Mouse (Mus musculus) hindlimb bud, embryonic 11.5 days (tissue): ENCODE data around the gene Lrch4.
"Not testable (repeated sequence)": the region's sequence is repeated elsewhere in the genome, so short reads cannot be mapped to it uniquely, and the experiment has no call there.

Experiments used
- DNase-seq: peaks from one replicate; pipeline ENCODE4 v3.0.0-alpha.2; 2012; ENCODE audit warnings: low read depth, low spot score; ENCODE audit errors: extremely low spot score

Lrch4 gene

GRCm38 (mm10) chr5:137611245-137611602 is 17.7 kb upstream of the Lrch4 start:
- no peak for DNase-seq

DNA sequence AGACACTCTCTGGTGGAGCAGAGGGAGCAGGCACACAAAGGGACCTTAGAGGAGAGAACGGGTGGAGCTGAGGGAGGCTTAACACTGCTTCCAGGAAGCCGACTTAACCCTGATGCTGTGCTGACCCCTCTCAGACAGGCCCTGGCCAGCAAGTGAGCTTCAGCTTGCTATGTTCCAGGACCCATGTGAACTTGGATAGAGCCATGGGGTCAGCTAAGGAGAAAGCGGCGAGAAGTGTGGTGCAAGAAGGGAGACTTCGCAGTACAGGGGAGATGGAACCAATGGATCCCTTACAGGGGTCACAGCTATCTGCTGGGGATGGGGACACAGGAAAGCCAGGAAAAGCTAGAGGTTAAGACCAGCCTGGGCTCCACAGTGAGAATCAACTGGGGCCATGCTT is 15.8 kb upstream of the Lrch4 start:
- no peak for DNase-seq

DNA sequence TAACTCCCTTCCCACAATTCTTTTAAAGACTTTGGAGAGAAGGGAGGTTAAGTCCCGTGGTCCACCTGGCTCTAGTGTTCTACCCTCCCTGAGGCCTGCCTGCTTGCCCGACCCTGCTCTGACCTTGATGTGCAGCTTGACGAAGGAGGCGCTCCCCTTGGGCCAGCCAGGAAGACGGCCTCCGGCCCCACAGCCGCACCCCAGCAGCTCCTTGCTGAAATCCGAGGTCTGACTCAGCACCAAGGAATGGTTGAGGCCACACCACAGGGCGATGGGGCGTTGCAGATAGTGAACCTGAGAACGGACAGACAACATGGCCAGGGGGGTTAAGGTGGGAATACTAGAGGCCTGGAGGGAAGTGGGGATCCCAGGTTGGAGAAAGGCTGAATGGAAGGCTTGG is 15.4 kb upstream of the Lrch4 start, which contains the start of gene Pcolce:
Gene Pcolce (minus strand): TSS at position 235 of the 400 bp plus-strand sequence.
- DNase-seq, result no peak

- DNase-seq, result not testable (repeated sequence)
Measured at GRCm38 (mm10) chr5:137614921-137615320, 14.0 kb upstream of the Lrch4 start.

DNA sequence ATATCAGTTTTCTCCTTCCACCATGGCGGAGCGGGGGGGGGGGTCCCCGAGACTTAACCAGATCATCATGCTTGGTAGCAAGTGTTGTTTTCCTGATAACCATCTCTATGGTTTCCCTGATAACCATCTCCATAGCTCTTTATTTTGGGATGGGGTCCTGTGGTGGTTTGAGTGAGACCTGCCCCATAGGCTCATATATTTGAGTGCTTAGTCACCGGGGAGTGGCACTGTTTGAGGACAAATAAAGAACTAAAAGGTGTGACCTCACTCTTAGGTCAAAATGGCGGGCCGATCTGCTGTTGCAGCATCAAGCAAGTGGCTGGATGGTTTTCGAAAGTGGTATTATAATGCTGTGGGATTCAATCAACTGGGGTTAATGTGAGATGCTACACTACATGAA is 13.6 kb upstream of the Lrch4 start:
- no peak for DNase-seq

- DNase-seq, result no peak
Measured at GRCm38 (mm10) chr5:137623937-137624530, 4.9 kb upstream of the Lrch4 start.

DNA sequence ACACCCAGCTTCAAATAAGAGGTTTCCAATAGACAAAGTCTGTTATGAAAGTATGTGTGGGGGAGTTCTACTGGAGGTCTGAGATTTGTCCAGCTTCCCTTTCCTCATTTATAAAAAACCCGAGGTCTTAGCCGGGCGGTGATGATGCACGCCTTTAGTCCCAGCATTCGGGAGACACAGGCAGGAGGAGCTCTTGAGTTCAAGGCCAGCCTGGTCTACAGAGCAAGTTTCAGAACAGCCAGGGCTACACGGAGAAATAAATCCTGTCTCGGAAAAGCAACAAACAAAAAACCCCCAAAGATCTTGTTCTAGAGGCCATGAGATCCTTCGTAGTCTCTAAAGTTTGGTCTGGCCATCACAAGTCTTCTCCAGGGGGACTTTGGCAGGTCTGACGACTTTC is 930 bp upstream of the Lrch4 start:
- no peak for DNase-seq

DNA sequence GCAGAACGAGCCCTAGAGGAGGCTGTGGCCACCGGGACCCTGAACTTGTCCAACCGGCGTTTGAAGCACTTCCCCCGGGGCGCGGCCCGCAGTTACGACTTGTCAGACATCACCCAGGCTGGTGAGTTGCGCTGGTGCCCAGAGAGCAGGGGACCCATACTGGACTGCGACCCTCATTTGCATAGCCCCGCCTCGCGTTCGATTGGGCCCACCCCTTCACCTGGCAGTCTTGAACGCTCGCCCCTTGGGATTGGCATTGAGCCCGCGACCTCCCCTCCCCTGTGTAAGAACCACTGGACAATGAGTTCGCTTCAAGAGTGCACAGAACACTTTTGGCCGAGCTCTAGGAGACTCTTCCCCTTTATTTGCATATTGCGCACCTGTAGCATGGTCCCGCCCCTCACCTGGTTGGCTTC is 393 bp downstream of the Lrch4 start:
- no peak for DNase-seq

- DNase-seq, result no peak
Measured at GRCm38 (mm10) chr5:137629906-137630545, 1.1 kb downstream of the Lrch4 start.

GRCm38 (mm10) chr5:137630602-137631001 is 1.7 kb downstream of the Lrch4 start:
- DNase-seq, result no peak

- no peak for DNase-seq
Measured at GRCm38 (mm10) chr5:137631171-137631570, 2.2 kb downstream of the Lrch4 start.

DNA sequence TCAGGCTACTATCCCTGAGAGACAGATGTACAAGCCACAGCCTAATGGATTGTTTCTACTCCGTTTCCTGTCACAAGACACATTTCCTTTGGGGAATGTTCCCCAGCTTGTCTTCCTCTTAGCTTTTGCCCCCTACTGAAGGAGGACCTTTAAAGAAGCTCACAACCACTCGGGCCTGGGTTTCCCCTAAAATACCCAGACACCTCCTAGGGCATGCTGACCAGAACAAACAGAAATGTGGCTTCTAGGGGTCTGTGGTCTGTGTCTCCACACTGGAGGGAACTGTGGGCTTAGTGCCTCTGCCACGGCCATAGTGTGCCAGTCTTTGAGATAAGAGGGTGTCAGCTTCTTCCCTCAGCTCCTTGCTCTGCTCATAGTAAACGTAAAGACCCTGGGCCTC is 2.7 kb downstream of the Lrch4 start:
- no peak for DNase-seq

DNA sequence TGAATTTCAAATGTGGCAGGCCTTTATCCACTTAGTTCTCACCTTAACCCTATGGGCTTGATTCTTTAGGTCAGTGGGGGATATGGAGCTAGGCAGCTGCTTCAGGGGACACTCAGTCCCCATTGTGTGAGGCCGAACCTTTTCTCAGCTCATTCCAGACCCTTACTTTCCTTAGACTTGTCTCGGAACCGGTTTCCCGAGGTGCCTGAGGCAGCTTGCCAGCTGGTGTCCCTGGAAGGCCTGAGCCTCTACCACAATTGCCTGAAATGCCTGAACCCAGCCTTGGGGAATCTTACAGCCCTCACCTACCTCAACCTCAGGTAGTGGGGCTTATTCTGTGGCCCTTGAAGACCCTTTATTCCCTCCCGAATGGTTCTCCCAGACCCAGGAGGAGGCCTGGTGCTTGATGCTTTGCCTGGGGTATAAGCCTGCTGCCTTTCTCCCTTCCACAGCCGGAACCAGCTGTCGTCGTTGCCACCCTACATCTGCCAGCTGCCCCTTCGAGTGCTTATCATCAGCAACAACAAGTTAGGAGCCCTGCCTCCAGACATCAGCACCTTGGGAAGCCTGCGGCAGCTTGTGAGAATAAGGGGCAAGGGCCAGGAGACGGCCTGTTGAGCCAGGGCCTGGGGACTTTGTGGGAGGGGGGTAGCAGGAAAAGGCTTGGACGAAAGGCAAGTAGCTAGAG is 4.6 kb downstream of the Lrch4 start:
- DNase-seq, result no peak

DNA sequence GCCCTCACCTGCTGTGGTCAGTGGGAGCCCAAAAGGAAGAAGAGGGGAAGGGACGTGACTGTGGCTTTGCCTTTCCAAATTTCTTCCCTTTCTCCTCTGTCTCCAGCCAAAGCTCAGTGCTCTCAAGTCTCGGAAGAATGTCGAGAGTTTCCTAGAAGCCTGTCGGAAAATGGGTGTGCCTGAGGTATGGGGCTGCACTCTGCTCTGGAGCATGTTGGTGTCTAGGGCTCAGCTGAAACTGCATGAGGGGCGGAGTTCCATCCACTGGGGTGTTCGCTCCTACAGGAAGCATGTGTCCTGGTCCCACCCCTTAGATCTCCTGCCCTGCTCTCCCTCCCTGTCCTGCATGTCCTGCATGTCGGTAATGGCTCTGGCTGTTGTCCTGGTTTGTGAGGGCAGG is 10.6 kb downstream of the Lrch4 start:
- DNase-seq, result no peak

GRCm38 (mm10) chr5:137641054-137641453 is 12.1 kb downstream of the Lrch4 start, which contains the start of gene Sap25:
Gene Sap25, plus strand, starts transcription at chr5:137641334.
- DNase-seq, result no peak

- DNase-seq, result no peak
Measured at GRCm38 (mm10) chr5:137642886-137643285, 14.0 kb downstream of the Lrch4 start.

- DNase-seq, result no peak
Measured at GRCm38 (mm10) chr5:137644484-137644883, 15.6 kb downstream of the Lrch4 start.

DNA sequence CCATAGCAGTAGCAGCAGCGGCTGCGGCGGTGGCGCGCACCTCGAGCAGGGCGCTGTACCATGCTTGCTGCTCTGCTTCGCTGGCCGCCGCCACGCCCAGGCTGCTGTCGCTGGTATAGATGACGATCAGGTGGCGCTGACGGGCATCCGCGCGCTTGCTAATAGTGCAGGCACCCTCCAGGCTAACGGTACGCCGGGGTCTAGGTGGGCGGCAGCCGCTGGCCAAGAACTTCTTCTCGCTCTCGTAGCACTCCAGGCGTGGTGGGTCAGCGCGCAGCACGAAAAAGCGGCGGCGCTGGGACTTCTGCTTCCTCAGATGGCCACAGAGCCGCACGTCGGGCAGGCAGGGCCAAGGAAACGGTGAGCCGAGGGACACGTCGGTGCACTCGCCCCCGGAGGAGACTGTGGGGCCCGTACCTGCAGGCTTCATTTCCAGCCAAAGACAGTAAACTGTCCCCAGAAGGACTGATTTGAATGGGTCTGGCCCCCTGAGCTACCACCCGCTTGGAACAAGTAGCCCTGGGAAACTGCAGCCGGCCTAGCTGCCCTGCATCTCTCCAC is 16.2 kb downstream of the Lrch4 start:
- no peak for DNase-seq

GRCm38 (mm10) chr5:137645652-137646091 is 16.8 kb downstream of the Lrch4 start, which contains the start of gene Irs3:
Gene Irs3, minus strand, starts transcription at chr5:137645714.
- DNase-seq, result no peak

GRCm38 (mm10) chr5:137647827-137648601 is 19.1 kb downstream of the Lrch4 start:
- DNase-seq, result no peak

DNA sequence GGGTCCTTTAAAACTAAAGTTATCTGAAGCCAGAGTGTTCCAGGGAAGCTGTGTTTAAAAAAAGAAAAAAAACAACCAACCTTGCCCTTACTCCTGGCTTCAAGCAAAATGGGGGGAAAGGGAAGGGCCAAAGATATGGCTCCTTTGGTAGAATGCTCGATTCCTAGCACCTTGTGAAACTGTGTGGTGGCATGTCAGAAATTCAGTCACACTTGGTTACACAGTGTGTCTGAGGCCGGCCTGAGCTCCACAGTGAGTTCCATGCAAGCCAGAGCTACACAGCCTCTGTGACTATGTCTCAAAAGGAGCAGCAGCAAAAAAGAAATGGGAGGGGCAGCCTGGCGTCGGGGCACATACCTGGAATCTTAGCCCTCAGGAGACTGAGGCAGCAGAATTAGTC is 20.3 kb downstream of the Lrch4 start:
- DNase-seq, result no peak
